Mouse (Mus musculus) MEL (cell line): Measurements from ENCODE around the gene Rps6ka4. TPM values are rescaled to one million over a fixed set of nuclear protein-coding genes. Genes with fewer than 3 reads are reported as not detected.

ENCODE experiments used
- DNase-seq: peaks from one replicate; pipeline ENCODE4 v3.0.0; 2011; ENCODE audit warnings: low read depth, low spot score
- H3K27ac ChIP-seq: 2 replicates; pipeline ENCODE4 v1.5.1; 2012; ENCODE audit warnings: low read depth, mild to moderate bottlenecking, control low read depth, low read length, moderate library complexity; ENCODE audit not compliant: control insufficient read depth
- H3K27me3 ChIP-seq, 2 experiments: fragments of 150-350 bp in 1 of 2; sonication (generic) in 1 of 2; 2 replicates each; pipeline ENCODE4 v1.6.1; 2012; ENCODE audit warnings: low read length in 2 of 2, mild to moderate bottlenecking in 2 of 2, improper control_type of control experiment in 1 of 2, moderate library complexity in 1 of 2; ENCODE audit not compliant: insufficient read depth in 2 of 2, control insufficient read depth in 1 of 2
- H3K36me3 ChIP-seq, 2 experiments: 2 replicates each; pipeline ENCODE4 v1.6.1; 2012 to 2014; ENCODE audit warnings: low read length in 2 of 2, improper control_type of control experiment in 1 of 2, inconsistent platforms in 1 of 2, mild to moderate bottlenecking in 1 of 2; ENCODE audit not compliant: insufficient read depth in 2 of 2, control insufficient read depth in 1 of 2
- H3K4me1 ChIP-seq, 2 experiments: fragments of 150-350 bp in 1 of 2; sonication (generic) in 1 of 2; 2 replicates each; pipeline ENCODE4 v1.6.1; 2012; ENCODE audit warnings: low read length in 2 of 2, improper control_type of control experiment in 1 of 2, mild to moderate bottlenecking in 1 of 2; ENCODE audit not compliant: insufficient read depth in 2 of 2, control insufficient read depth in 1 of 2
- H3K4me3 ChIP-seq, 2 experiments: fragments of 150-350 bp in 1 of 2; sonication (generic) in 1 of 2; 2 replicates each; pipeline ENCODE4 v1.5.1; 2012; ENCODE audit warnings: low read depth in 2 of 2, low read length in 2 of 2, mild to moderate bottlenecking in 2 of 2, moderate library complexity in 2 of 2, control low read depth in 1 of 2, improper control_type of control experiment in 1 of 2; ENCODE audit not compliant: control insufficient read depth in 1 of 2, insufficient read depth in 1 of 2
- H3K79me2 ChIP-seq: 2 replicates; pipeline ENCODE4 v1.6.1; 2012; ENCODE audit warnings: mild to moderate bottlenecking, low read length, moderate library complexity; ENCODE audit not compliant: control insufficient read depth, poor library complexity, insufficient read depth
- H3K9ac ChIP-seq: 2 replicates; pipeline ENCODE4 v1.6.1; 2012; ENCODE audit warnings: low read depth, mild to moderate bottlenecking, control low read depth, low read length, moderate library complexity; ENCODE audit not compliant: control insufficient read depth, poor library complexity, severe bottlenecking
- H3K9me3 ChIP-seq: fragments of 150-350 bp; sonication (generic); replicated peaks from 2 replicates; pipeline ENCODE4 v1.6.1; 2012; ENCODE audit warnings: mild to moderate bottlenecking, low read length, improper control_type of control experiment, moderate library complexity; ENCODE audit not compliant: insufficient read depth
- BHLHE40 ChIP-seq: IDR thresholded peaks from 2 replicates; pipeline ENCODE4 v1.6.1; 2012; ENCODE audit warnings: low read depth, mild to moderate bottlenecking, inconsistent platforms, low read length, improper control_type of control experiment, borderline replicate concordance
- CHD1 ChIP-seq: IDR thresholded peaks from 2 replicates; pipeline ENCODE4 v1.6.1; 2012; ENCODE audit warnings: low read depth, mild to moderate bottlenecking, inconsistent platforms, low read length, improper control_type of control experiment
- CHD2 ChIP-seq: IDR thresholded peaks from 2 replicates; pipeline ENCODE4 v1.6.1; 2011; ENCODE audit warnings: low read length, improper control_type of control experiment
- EP300 ChIP-seq, 2 experiments: IDR thresholded peaks; 2 replicates each; pipeline ENCODE4 v1.6.1; 2011; ENCODE audit warnings: improper control_type of control experiment in 2 of 2, low read length in 2 of 2, low read depth in 1 of 2, mild to moderate bottlenecking in 1 of 2
- ETS1 ChIP-seq: IDR thresholded peaks from 2 replicates; pipeline ENCODE4 v1.6.1; 2012; ENCODE audit warnings: low read depth, mild to moderate bottlenecking, inconsistent platforms, low read length, improper control_type of control experiment, moderate library complexity
- GATA1 ChIP-seq: IDR thresholded peaks from 2 replicates; pipeline ENCODE4 v1.6.1; 2011; ENCODE audit warnings: low read depth, low read length, improper control_type of control experiment
- KAT2A ChIP-seq: conservative IDR thresholded peaks from 2 replicates; pipeline ENCODE4 v1.6.1; 2012; ENCODE audit warnings: low read depth, low read length, improper control_type of control experiment, inconsistent platforms
- MAFK ChIP-seq: IDR thresholded peaks from 2 replicates; pipeline ENCODE4 v1.6.1; 2011; ENCODE audit warnings: low read depth, mild to moderate bottlenecking, low read length, improper control_type of control experiment, borderline replicate concordance
- MAX ChIP-seq: IDR thresholded peaks from 2 replicates; pipeline ENCODE4 v1.6.1; 2011; ENCODE audit warnings: low read length, improper control_type of control experiment
- MAZ ChIP-seq: IDR thresholded peaks from 2 replicates; pipeline ENCODE4 v1.6.1; 2012; ENCODE audit warnings: low read depth, mild to moderate bottlenecking, inconsistent platforms, low read length, improper control_type of control experiment
- MEF2A ChIP-seq: IDR thresholded peaks from 2 replicates; pipeline ENCODE4 v1.6.1; 2014; ENCODE audit warnings: low read depth, mild to moderate bottlenecking, inconsistent platforms, low read length, improper control_type of control experiment; ENCODE audit not compliant: poor library complexity, insufficient replicate concordance, severe bottlenecking; ENCODE audit errors: extremely low read depth
- MXI1 ChIP-seq: IDR thresholded peaks from 2 replicates; pipeline ENCODE4 v1.6.1; 2011; ENCODE audit warnings: mild to moderate bottlenecking, low read depth, low read length, improper control_type of control experiment
- MYB ChIP-seq: IDR thresholded peaks from 2 replicates; pipeline ENCODE4 v1.6.1; 2011; ENCODE audit warnings: mild to moderate bottlenecking, low read depth, low read length, improper control_type of control experiment
- NELFE ChIP-seq: IDR thresholded peaks from 2 replicates; pipeline ENCODE4 v1.6.1; 2011; ENCODE audit warnings: low read depth, low read length, improper control_type of control experiment
- POLR2AphosphoS5 ChIP-seq: IDR thresholded peaks from 2 replicates; pipeline ENCODE4 v1.6.1; 2012; ENCODE audit warnings: low read depth, borderline replicate concordance, mild to moderate bottlenecking, inconsistent platforms, low read length, moderate library complexity, mixed read lengths
- RAD21 ChIP-seq: IDR thresholded peaks from 2 replicates; pipeline ENCODE4 v1.6.1; 2011; ENCODE audit warnings: mild to moderate bottlenecking, low read depth, low read length, improper control_type of control experiment
- RCOR1 ChIP-seq: IDR thresholded peaks from 2 replicates; pipeline ENCODE4 v1.6.1; 2012; ENCODE audit warnings: low read depth, mild to moderate bottlenecking, inconsistent platforms, low read length, improper control_type of control experiment
- TBP ChIP-seq: IDR thresholded peaks from 2 replicates; pipeline ENCODE4 v1.8.0; 2011; ENCODE audit warnings: low read depth, low read length, improper control_type of control experiment
- UBTF ChIP-seq: IDR thresholded peaks from 2 replicates; pipeline ENCODE4 v1.6.1; 2012; ENCODE audit warnings: low read depth, mild to moderate bottlenecking, inconsistent platforms, low read length, improper control_type of control experiment, moderate library complexity, borderline replicate concordance; ENCODE audit not compliant: insufficient read depth
- USF2 ChIP-seq, 2 experiments: IDR thresholded peaks; 2 replicates each; pipeline ENCODE4 v1.6.1; 2011 to 2012; ENCODE audit warnings: improper control_type of control experiment in 2 of 2, low read length in 2 of 2, borderline replicate concordance in 1 of 2, inconsistent platforms in 1 of 2, low read depth in 1 of 2, mild to moderate bottlenecking in 1 of 2; ENCODE audit not compliant: insufficient read depth in 1 of 2
- ZC3H11A ChIP-seq: IDR thresholded peaks from 2 replicates; pipeline ENCODE4 v1.6.1; 2012; ENCODE audit warnings: low read depth, mild to moderate bottlenecking, inconsistent platforms, low read length, improper control_type of control experiment
- ZKSCAN1 ChIP-seq: IDR thresholded peaks from 2 replicates; pipeline ENCODE4 v1.6.1; 2012; ENCODE audit warnings: low read depth, mild to moderate bottlenecking, inconsistent platforms, low read length, improper control_type of control experiment, moderate library complexity
- polyA plus RNA-seq, 2 experiments: library from polyadenylated mRNA; stranded (reverse) in 1 of 2; unstranded in 1 of 2; fragments of >175 nt in 1 of 2; fragments of >200 nt in 1 of 2; gene quantifications; 2 replicates each; pipeline versions ENCODE4 v1.2.1 to v1.2.4; 2012; ENCODE audit warnings: low replicate concordance in 2 of 2, low read depth in 1 of 2; ENCODE audit not compliant: insufficient read length in 2 of 2, insufficient read depth in 1 of 2, missing spikeins in 1 of 2
- total RNA-seq: library from RNA; depleted of rRNA; stranded (reverse); fragments of 300-350 nt; gene quantifications from 2 replicates; pipeline ENCODE4 v1.2.3, GENCODE M21; 2012

The Rps6ka4 gene
- total and polyA plus RNA-seq, 3 experiments = 4.7 to 7.3 TPM; not detected in 1

DNA sequence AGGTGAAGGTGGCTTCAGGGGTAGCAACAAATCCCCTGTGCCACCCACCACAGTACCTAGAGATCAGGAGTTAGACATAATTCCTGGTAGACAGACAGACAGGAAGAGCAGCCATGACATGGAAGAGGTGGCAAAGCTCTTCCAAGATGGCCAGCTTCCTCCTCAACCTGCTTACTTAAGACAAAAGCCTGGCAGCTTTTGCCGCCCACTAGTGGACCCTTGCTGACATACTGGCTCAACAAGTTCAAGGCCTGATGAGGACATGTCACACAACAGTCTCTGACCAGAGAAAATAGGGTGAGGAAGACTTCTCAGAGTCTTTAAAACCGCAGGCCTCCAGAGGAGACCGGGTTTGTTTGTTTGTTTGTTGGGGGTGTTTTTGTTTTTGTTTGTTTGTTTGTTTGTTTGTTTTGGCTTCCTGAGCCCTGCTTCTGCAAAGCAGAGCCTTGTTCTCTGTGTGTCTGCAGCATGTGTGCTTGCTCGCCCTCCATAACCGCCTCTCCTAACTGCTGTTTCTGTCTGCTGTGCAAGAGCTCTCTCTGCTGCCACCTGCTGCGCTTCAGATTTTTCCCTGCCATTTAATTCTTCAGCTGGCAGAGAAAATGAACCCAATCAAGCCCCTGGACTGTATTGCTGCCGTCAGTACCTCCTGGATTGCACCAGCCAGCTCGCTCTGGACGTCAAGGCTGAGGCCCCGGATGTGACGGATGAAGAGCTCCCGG is 16.0 kb upstream of the Rps6ka4 start (continued):
- TF ChIP-seq RCOR1 (no peak), MXI1 (no peak), ZC3H11A (0 out of 2 replicates have a peak, but pooled peaks have one; percentile 4)

DNA sequence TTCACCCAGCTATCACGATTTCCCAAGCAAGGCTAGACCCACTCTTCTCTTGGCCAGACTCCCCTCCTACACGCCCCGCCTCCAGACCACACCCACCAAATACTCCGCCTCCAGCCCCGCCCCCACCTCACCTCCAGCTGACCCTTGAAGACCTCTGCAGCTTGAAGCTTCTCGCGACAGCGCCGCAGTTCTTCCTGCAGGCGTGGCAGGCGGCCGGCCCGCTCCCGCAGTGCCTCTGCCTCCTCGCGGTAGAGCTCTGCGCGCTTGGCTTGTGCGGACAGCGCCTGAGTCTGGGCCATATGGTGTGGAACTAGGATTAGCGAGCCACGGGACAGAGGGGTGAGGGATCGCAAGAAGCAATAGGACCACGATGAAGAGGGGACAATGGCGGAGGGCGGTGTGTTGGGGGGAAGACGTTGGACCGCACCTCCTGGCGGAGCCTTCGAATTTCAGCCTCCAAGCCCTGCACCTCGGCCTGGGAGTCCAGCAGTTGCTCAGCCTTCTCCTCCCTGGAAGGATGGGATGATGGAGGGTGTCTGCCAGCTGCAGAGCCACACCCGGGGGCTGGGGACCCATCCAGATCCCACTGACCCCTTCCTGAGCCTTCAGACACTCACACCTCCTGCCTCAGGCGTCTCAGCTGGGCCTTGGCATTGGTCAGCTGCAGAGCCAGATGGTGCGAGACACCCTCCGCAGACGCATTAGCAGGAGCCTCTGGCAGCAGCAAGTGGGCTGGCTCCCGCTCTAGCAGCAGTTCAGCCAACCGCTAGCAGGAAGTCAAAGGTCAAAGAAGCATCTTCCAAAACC is 15.0 kb upstream of the Rps6ka4 start:
- no peak overlapping the region for H3K4me3 ChIP-seq
- H3K9me3 ChIP-seq = no peaks in the 10 kb centered on the region
- peaks cover 3 to 6% of the 10 kb centered on the region in 2 experiments; a peak in 3 of 4 replicates for H3K4me1 ChIP-seq
- no peaks in the 10 kb centered on the region for H3K27me3 ChIP-seq
- no peak overlapping the region for H3K9ac ChIP-seq
- H3K79me2 ChIP-seq = peaks cover 9% of the 10 kb centered on the region
- H3K36me3 ChIP-seq = peaks cover 4 to 8% of the 10 kb centered on the region in 2 experiments; a peak in 3 of 4 replicates
- no peak overlapping the region for H3K27ac ChIP-seq
- TF ChIP-seq GATA1 (no peak), MAZ (no peak), POLR2AphosphoS5 (no peak), MEF2A (no peak), EP300 (IDR thresholded peaks at IDR 0.05; ENCODE audit: low read depth in 1 of 2, low read length in 2 of 2) (no peak), ETS1 (no peak), ZKSCAN1 (no peak), MAFK (no peak), NELFE (no peak), TBP (no peak), CHD1 (no peak), MYB (no peak), KAT2A (no peak), RAD21 (no peak), RCOR1 (no peak), UBTF (no peak), BHLHE40 (no peak), MAX (no peak), USF2 (IDR thresholded peaks at IDR 0.05; ENCODE audit: borderline replicate concordance in 1 of 2, insufficient read depth in 1 of 2, low read depth in 1 of 2, low read length in 2 of 2) (no peak), CHD2 (no peak)
- no peak for DNase-seq
